Comparison of ENCODE assay signal across 7 mouse cellular contexts in genomic region chr1:69241502-69242214, GRCm38 (mm10).
DNase-seq lines count a peak whose midpoint lies in the region; TF ChIP-seq lines count a peak whose summit lies in the region.

No protein-coding gene starts in this region.

- H3K27ac ChIP-seq in left cerebral cortex, adult 2 months: no peak overlapping the region

- TF ChIP-seq CTCF in left cerebral cortex, adult 2 months (IDR thresholded peaks at IDR 0.05): peak; percentile 99

- intact Hi-C loops in left cerebral cortex, adult 2 months (cut with DNase I): loop anchor here (5.0 kb wide), 2 partner anchors 446 to 546 kb away; partner anchors contain the start of gene Ikzf2

- DNase-seq in R1 (ENCODE audit: low read depth, low spot score): peak; percentile 36
- DNase-seq in cerebellum, adult 9-11 months: peak; percentile 13
- DNase-seq in frontal cortex, postnatal 14 days (ENCODE audit: low spot score in 2 of 2): peak; percentile 44 to 72
- peak; percentile 80 for DNase-seq in induced T-regulatory cell, adult 2 months (ENCODE audit: low read depth)
- peak; percentile 49 to 71 for DNase-seq in left cerebral cortex, adult 2 months (ENCODE audit: extremely low spot score in 1 of 2, low spot score in 2 of 2)
- DNase-seq in lung, postnatal 4 days: peak; percentile 36 to 57
- DNase-seq in right cerebral cortex, adult 2 months (ENCODE audit: low spot score in 2 of 2): peak; percentile 74 to 83

- peak overlapping the region; percentile 43 for H3K4me3 ChIP-seq in left cerebral cortex, adult 2 months

Comparison
In these comparisons a context has a peak if more than half of its experiments do, and no peak if none do; other contexts are left out.
1. DNase-seq: peak in every context shown above with its lines; median percentile 80 in induced T-regulatory cell, adult 2 months; 78 in right cerebral cortex, adult 2 months; 60 in left cerebral cortex, adult 2 months; 58 in frontal cortex, postnatal 14 days; 46 in lung, postnatal 4 days; 36 in R1; 13 in cerebellum, adult 9-11 months.